Mouse (Mus musculus) gastrocnemius, postnatal 25 days (tissue): Measurements from ENCODE around the gene Sdccag8. TPM values are rescaled to one million over a fixed set of nuclear protein-coding genes. Genes with fewer than 3 reads are reported as not detected.

Source experiments
- DNase-seq: peaks from one replicate; pipeline ENCODE4 v3.0.0; 2022
- total RNA-seq, 2 experiments: library from RNA; stranded (reverse); gene quantifications; 1 replicate in 1 of 2; 2 replicates in 1 of 2; pipeline ENCODE4 v1.2.3; 2021

The Sdccag8 gene
- total RNA-seq, 2 experiments from 2014 or later, result 3.8 to 3.9 TPM

- no peak for DNase-seq
These were observed 197.2 kb downstream of the Sdccag8 start for GRCm38 (mm10) chr1:177011688-177012087.

GRCm38 (mm10) chr1:177012774-177013173, 198.3 kb downstream of the Sdccag8 start:
- no peak for DNase-seq

- no peak for DNase-seq
These were observed 198.9 kb downstream of the Sdccag8 start for GRCm38 (mm10) chr1:177013313-177013712.

GRCm38 (mm10) chr1:177013776-177014175, 199.3 kb downstream of the Sdccag8 start:
- DNase-seq, result peak; percentile 35

GRCm38 (mm10) chr1:177014346-177014745, 199.9 kb downstream of the Sdccag8 start:
- no peak for DNase-seq

- no peak for DNase-seq
These were observed 200.5 kb downstream of the Sdccag8 start for GRCm38 (mm10) chr1:177014921-177015439.

- no peak for DNase-seq
These were observed 201.5 kb downstream of the Sdccag8 start for GRCm38 (mm10) chr1:177015917-177016316.

GRCm38 (mm10) chr1:177016729-177017128, 202.3 kb downstream of the Sdccag8 start:
- no peak for DNase-seq

- no peak for DNase-seq
These were observed 204.3 kb downstream of the Sdccag8 start for GRCm38 (mm10) chr1:177018750-177019149.

GRCm38 (mm10) chr1:177019668-177020067, 205.2 kb downstream of the Sdccag8 start:
- no peak for DNase-seq

GRCm38 (mm10) chr1:177022751-177023150, 208.3 kb downstream of the Sdccag8 start:
- DNase-seq, result no peak

GRCm38 (mm10) chr1:177027706-177028105, 213.2 kb downstream of the Sdccag8 start:
- DNase-seq, result no peak

- DNase-seq, result no peak
These were observed 214.6 kb downstream of the Sdccag8 start for GRCm38 (mm10) chr1:177029032-177029431.

- DNase-seq, result no peak
These were observed 216.2 kb downstream of the Sdccag8 start for GRCm38 (mm10) chr1:177030669-177031068.

- DNase-seq, result no peak
These were observed 216.7 kb downstream of the Sdccag8 start for GRCm38 (mm10) chr1:177031196-177031595.

GRCm38 (mm10) chr1:177032233-177032632, 217.8 kb downstream of the Sdccag8 start:
- no peak for DNase-seq

GRCm38 (mm10) chr1:177035460-177035859, 221.0 kb downstream of the Sdccag8 start:
- no peak for DNase-seq

GRCm38 (mm10) chr1:177038383-177038782, 223.9 kb downstream of the Sdccag8 start:
- DNase-seq, result no peak

- no peak for DNase-seq
These were observed 224.7 kb downstream of the Sdccag8 start for GRCm38 (mm10) chr1:177039093-177039674.

GRCm38 (mm10) chr1:177040058-177040457, 225.6 kb downstream of the Sdccag8 start:
- no peak for DNase-seq

- DNase-seq, result no peak
These were observed 231.4 kb downstream of the Sdccag8 start for GRCm38 (mm10) chr1:177045885-177046284.

- DNase-seq, result no peak
These were observed 232.5 kb downstream of the Sdccag8 start for GRCm38 (mm10) chr1:177046963-177047362.

- DNase-seq, result no peak
These were observed 234.3 kb downstream of the Sdccag8 start for GRCm38 (mm10) chr1:177048773-177049172.

GRCm38 (mm10) chr1:177051366-177051963, 237.0 kb downstream of the Sdccag8 start:
- no peak for DNase-seq
